Mouse (Mus musculus) spleen, adult 2 months (tissue): ENCODE results near the gene Chrna5.
"Not testable (repeated sequence)": the region's sequence is repeated elsewhere in the genome, so short reads cannot be mapped to it uniquely, and the experiment has no call there.

Source experiments
- CTCF ChIP-seq: fragments of 200-500 bp; IDR thresholded peaks from 2 replicates; pipeline ENCODE4 v1.5.1; 2011; ENCODE audit warnings: mild to moderate bottlenecking, inconsistent platforms; ENCODE audit not compliant: insufficient read depth, insufficient read length, insufficient replicate concordance; ENCODE audit errors: extremely low read depth
- POLR2A ChIP-seq: fragments of 200-500 bp; IDR thresholded peaks from 2 replicates; pipeline ENCODE4 v1.6.1; 2011; ENCODE audit warnings: low read depth, low read length, inconsistent platforms

- not testable (repeated sequence) for TF ChIP-seq POLR2A, CTCF
These were observed 30.5 kb upstream of the Chrna5 start for GRCm38 (mm10) chr9:54950162-54950561.
